Mouse (Mus musculus): ENCODE results near the gene Drd1.

Drd1 gene

DNA sequence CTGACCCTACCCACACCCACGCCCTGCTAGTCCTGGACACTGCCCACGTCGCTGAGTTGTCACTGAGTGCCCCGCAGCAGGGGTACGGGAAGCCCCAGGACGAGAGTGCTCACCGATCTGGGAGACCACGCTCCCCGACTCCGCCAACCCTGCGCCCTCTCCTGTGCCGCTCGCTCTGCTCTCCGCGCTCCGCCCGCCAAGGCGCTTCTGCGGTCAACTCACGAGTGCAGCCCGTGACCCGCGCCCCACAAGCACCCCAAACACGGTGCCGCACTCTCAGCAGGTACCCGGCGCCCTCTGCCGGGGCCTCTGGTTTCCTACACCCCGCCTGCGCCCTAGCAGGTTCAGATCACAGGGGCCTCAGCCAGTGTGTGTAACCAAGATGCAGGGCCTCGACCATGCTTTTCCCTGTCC lies at the start of gene Drd1:
Gene Drd1 (minus strand): TSS at position 258 of the 414 bp plus-strand sequence.
- peak; percentile 78 for DNase-seq

DNA sequence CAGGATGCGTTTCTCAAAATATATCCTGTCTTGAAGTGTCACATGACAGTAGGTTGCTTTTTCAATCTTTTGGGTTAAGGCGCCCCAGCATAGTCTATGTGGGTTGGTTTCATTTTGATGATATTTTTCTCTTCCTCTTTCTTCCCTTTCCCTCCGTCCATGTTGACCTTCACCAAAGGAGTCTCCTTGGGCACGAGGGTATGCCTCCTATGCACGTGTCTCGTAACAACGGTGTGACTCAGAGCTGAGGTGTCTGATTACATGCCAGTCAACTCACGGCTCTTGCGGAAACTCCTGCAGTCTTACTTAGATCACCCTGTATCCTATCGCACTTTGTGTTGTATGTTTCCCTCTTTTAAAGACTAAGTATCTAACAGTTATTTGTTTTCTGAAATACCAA lies 48.4 kb upstream of the Drd1 start:
- no peak for DNase-seq

DNA sequence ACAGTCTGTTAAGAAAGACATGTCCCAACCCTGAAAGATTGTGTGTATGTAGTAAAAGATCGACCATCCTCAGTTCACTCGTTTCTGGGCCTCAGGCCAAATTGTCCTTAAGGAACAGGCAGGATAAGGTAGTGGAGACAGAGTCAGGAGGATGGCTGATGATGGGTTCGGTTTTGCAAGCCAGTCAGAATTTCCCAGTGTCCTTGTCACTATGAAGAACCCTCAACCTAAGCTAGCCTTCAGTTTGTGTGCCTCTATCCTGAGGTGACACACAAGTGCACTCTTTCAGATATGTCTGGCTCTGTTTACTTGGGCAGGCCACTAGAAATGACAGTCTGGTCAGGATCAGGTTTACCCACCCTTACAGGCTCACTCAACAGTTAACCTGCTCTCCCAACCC lies 47.8 kb upstream of the Drd1 start:
- DNase-seq, result no peak

DNA sequence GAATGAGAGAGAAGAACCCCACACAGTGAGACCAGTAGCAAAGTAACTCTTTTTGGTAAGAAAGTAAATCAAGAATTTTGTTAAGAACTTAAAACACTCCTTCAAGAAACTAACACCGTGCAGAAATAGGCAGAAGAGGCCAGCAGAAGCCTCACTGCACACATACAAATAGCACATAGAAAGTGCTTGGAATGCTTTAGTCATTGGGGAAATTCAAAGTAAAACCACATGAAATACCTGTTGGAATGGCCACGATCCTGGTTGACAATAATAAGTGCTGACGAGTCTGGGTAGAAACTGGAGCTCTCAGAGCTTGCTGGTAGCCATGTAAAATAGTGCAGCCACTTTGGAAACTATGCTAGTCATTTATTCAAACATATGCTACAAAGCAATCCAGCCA lies 46.6 kb upstream of the Drd1 start:
- no peak for DNase-seq

- peak; percentile 59 for DNase-seq
Observed at GRCm38 (mm10) chr13:54101031-54101820, 45.7 kb upstream of the Drd1 start.

DNA sequence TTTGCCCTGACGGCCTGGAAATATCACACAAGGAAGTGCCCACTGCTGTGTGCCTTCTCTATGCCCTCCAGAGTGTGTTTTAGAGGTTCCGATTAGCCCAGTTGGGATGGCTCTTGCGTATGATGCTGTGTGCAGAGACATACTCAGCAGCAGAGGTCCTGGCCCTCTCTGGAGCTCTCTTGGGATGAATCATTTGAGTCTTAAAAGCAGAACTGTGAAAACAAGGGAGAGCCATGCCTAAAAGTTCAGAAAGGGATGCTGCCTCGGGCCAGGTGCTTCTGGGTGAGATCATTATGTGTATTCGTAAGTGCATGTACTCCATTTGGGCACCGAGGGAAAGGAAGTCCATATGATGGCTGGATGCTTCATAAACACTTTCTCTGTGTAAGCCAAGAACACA lies 42.3 kb upstream of the Drd1 start:
- DNase-seq, result no peak

GRCm38 (mm10) chr13:54097227-54097626 lies 41.7 kb upstream of the Drd1 start:
- DNase-seq, result no peak

DNA sequence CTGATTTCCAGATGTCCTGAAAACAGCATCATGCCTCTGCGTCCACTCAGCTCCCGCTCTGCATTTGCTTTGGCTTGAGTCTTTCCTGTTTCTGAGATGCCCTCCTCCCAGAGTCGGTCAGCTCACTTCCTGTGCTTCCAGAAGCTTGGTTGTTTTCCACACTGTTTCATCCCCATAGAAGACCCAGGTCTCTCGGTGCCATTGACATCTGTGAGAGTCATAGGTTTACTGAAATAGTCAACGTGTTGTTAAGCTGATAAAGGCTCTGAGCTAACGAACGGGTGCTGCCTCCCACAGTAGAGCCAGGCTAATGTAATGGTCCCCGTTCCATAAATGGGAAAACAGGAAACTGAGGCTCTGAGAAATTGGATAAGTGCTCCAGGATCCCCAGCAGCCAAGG lies 40.2 kb upstream of the Drd1 start:
- DNase-seq, result no peak

GRCm38 (mm10) chr13:54094963-54095362 lies 39.5 kb upstream of the Drd1 start:
- no peak for DNase-seq

DNA sequence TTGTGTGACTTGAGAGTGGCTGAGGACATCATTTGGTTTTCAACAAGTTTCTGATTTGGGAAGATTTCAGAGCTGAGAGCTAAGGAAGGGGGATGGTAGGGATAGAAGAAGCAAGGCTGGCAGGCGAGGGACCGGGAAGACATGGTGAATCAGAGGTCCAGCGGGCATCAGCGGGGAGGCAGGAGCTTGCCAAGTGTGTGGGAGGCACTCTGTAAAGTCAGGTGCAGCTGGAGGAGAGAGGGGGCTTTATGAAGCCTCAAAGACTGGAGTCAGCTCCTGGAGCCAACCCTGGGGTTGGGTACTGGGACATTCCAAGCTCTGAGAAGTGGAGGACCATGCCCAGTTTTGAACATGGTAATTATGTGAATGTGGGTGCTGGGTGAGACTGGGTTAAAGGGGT lies 38.8 kb upstream of the Drd1 start:
- DNase-seq, result no peak

GRCm38 (mm10) chr13:54091719-54092118 lies 36.2 kb upstream of the Drd1 start:
- no peak for DNase-seq

GRCm38 (mm10) chr13:54085266-54085665 lies 29.8 kb upstream of the Drd1 start:
- DNase-seq, result no peak

DNA sequence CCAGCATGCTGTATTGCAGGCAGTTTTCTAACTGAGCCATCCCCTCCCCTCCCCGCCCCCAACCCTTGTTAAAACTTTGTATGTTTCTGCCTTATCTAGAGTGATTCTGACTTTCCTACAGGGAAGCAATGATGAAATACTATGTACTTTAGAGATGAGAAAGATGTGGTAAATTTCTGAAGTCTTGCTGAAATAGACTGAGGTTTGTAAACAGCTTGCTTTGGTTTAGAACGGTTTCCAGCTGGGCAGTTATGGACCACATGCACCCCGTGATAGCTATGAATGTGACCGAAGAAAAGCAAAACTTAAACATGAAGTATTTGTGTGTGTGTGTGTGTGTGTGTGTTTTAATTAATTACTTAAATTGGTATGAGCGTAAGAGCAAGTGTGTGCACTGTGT lies 29.3 kb upstream of the Drd1 start:
- DNase-seq, result no peak

DNA sequence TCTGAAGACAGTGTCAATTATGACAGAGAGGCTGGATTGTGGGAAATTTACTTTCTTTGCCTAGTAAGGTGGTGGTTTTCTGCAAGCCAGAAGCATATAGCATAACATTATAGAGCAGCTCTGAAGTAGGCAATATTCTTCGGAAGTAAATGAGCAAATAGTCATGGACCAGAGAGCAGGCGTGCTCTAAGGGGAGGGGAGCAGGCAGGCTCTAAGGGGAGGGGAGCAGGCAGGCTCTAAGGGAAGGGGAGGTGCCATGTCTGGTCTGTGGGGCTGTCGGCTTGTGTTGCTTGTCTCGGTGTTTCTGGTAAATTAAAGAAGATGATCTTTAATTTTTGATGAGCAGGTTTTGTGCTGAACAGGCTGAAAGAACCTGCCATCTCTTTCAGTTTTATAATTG lies 28.7 kb upstream of the Drd1 start:
- DNase-seq, result no peak

GRCm38 (mm10) chr13:54082946-54083345 lies 27.4 kb upstream of the Drd1 start:
- DNase-seq, result no peak

GRCm38 (mm10) chr13:54080785-54081184 lies 25.3 kb upstream of the Drd1 start:
- no peak for DNase-seq

DNA sequence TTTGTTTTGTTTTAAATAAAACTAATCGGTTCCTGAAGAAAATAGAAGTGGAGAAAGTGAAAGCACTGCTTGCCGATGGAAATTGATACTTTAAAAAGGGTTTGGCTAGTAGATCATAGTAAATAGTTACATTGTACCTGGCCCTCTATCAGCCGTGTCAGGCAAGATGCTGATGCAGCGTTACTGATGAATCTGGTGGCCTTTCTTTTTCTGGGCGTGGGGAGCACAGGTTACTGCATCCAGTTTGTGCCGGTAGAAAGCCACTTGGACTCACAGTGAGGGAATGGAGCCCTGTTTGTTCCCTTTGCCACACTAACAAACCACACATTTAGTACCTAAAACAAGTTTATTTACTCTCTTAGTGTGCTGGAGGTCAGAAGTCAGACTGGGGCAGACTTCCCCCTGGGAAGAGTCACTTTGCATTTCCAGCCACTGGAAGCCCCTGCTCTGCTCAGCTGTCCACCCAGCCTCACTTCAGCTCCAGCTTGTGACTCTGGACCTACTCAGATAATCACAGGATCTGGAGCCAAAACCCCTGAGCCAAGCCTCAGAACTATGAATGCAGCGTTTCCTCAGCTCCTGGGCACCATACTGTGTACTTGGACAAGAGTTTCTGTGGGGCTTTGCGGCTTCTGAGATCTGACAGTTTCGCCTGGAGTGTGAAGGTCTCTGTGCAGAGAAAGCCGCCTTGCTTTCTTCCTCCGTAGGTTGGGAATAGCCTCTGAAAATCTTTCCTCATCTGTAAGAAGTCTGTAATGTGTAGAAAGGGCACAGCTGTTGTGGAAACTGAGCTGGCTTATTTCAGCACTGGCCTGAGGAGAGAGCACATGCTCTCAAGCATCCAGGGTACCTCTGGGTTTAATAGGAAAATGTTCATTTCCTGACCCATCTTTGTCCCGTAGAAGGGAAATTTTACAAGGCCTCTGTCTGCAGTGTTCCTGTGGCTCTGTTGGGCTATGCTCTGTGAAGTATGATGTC lies 24.6 kb upstream of the Drd1 start:
- no peak for DNase-seq

- DNase-seq, result no peak
Observed at GRCm38 (mm10) chr13:54077470-54078174, 22.1 kb upstream of the Drd1 start.

- no peak for DNase-seq
Observed at GRCm38 (mm10) chr13:54076762-54077460, 21.4 kb upstream of the Drd1 start.

GRCm38 (mm10) chr13:54076051-54076450 lies 20.5 kb upstream of the Drd1 start:
- no peak for DNase-seq

DNA sequence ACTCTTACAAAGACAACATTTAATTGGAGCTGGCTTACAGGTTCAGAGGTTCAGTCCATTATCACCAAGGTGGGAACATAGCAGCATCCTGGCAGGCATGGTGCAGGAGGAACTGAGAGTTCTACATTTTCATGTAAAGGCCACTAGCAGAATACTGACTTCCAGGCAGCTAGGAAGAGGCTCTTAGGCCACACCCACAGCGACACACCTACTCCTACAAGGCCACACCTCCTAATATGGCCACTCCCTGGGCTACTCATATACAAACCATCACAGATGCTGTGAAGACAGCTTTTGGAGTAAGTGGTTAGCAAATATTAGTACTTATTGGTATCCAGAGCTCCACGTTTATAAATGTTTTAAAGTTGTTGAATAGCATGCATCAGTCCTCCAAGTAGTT lies 19.9 kb upstream of the Drd1 start:
- no peak for DNase-seq

- no peak for DNase-seq
Observed at GRCm38 (mm10) chr13:54073491-54073890, 18.0 kb upstream of the Drd1 start.

- no peak for DNase-seq
Observed at GRCm38 (mm10) chr13:54073066-54073465, 17.6 kb upstream of the Drd1 start.
